Mouse (Mus musculus) kidney, postnatal 4 days (tissue): Measurements from ENCODE around the gene Cib2.
A peak's percentile ranks its signal among the peaks of the same experiment; 100 is the strongest.
"Not testable (repeated sequence)": the region's sequence is repeated elsewhere in the genome, so short reads cannot be mapped to it uniquely, and the experiment has no call there.

Experiments
- DNase-seq, 2 experiments: peaks; one replicate each; pipeline ENCODE4 v3.0.0; 2021; ENCODE audit warnings: mixed read lengths in 2 of 2

Gene Cib2

DNA sequence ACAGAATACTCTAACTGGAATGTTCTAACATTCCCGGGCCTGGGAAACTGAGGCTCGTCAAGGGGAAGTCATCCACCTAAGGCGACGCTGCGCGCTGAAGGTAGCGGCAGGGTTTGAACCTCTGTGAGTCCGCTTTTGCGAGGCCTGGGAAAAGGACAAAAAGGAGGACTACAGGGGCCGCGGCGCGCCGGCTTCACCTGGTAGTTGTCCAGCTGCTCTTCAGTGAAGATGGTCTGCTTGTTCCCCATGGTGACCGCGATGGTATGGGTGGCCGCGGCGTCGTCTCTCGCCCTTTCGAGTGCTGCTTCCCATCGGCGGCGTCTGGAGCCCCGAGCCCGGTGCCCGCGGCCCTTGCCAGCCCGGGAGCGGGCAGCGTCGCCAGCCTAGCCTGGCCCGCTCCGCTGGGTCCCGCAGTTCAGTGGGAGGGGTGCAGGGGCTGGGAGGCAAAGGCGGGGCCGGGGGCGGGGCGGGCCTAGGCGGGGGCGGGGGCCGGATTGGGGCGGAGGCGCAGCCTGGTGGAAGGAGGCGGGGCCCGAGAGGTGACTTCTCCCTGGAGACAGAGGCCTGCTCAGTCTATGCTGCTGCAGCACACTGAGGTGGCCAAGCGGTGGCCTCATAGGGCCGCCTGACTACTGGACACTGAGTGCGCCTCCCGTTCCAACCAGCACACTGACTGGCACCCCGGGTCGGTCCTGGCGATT lies at the start of gene Cib2:
Gene Cib2, minus strand, starts transcription at position 448 of the 701 bp plus-strand sequence.
- DNase-seq, result peak; percentile 87 to 92

DNA sequence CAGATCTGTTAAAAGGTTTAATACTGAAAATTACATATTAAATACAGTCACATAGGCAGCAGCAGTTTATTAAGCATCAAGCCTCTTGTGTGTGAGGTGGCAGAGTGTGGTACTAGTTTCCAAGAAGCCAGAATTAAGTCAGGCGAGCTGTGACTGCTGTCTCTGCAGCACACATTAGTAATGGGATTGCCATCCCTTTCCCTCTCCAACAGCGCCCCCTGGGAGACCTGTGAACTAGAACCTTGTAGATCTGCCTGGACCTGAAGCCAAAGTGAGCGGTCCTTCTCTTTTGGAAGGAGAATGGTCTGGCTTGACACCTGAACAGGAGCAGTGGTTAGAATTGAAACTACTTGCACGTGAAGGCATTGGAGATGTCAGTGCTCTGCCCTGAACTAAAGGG lies 44.9 kb upstream of the Cib2 start:
- peak; percentile 81 to 82 for DNase-seq

DNA sequence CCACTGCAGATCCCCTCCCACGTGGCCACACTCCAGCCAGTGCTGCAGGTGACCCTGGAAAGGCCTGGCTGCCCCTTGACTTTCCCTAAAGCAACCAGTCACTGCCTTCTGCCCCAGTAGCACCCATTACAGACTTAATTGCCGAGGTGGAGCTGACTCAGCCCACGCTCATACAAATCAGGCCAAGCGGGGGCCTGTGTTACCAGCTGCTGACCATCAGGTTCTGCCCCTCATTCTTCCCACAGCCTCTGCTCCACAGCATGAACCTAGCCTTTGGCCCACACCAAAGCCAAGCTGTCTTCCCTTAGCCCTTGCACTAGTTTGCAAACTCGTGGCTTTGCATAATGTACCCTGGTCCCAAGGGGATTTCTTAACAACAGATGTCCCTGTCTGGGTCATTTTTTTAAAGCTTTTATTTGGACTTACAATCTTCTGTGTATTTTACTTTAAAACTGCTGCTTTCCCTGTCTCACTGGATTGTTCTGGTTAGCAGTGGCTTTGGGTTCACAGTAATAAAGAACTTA lies 44.2 kb upstream of the Cib2 start:
- no peak for DNase-seq

DNA sequence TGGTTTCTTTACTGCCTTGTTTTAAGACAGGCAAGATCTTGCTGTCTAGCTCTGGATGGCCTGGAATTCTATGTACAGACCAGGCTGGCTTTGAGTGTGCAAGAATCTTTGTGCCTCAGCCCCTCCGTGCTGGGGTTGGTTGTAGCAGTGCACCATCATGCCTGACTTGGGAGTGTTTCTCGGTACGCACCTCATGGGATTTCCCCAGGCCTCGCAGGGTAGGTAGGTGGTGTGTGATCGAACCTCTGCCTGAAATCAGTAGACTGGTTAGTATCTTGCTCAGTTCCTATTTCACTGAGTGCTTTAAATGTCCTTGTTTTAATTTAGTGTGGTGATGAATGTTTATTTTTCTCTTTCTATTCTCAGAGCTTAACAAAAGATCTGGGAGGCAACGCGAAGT lies 42.9 kb upstream of the Cib2 start:
- DNase-seq, result no peak

DNA sequence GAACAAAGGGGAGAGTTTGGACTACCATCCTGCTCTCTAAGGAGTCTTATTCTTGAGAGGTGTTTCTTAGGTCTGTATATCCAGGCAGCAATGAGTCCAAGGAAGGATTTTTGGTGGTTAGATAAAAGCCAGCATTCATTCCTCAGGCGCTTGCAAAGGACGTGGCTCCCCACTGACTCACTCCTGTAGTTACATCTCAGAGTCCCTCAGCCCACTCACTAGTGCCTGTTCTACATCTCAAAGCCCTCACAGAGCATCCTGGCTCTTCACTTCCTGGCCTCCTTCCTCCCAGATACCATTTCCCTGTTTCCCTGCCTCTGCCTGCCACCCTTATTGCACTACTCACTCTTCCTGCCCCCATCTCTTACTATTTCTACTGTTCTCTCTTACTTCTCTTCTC lies 42.4 kb upstream of the Cib2 start:
- no peak for DNase-seq

DNA sequence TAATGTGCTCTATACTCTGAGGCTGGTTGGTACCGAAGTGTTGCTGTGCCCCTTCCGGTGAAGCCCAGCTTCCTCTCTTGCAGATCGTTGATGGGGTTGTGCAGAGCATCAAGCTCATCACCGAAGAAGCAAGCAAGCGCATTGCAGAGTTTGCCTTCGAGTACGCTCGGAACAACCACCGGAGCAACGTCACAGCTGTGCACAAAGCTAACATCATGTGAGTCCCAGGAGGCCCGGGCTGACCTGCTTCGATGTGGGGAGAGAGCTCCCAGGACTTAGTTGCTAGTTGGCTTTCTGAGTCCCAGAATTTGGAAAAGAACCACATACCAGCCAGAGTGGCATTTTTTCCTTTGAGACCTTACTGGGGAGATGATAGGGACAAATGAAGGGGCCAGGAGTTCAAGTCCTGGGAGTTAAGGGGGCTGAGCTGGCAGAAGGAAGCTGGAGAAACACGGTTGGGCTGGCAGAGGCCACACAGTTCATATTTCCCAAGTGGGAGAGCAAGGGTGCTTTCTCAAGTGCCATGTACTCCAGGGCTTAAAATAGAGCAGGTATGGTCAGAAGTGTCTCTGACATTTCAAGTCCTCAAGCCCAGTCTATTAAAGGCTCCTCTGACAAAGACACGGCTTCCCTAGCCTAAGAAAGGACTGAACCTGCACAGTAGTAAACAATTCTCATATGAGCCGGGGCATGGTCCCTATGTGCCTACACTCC lies 36.9 kb upstream of the Cib2 start:
- DNase-seq, result no peak

DNA sequence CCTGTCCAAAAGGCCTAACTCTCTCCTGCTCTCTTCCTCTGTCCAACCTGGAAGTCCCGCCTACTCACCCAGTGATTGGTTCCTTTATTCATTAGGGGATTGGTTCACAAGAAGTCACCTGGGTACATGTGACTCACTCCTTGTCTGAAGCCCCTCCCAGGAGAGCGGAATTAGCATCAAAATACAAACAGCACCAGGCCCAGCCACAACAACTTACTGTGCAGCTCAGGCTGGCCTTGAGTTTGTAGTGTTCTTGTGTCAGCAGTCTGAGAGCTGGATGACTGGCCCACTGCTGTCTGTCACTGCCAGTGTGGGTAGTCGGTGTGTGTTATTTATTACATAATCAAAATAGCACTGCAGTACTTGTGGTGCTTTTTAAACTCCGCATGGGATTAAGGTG lies 33.6 kb upstream of the Cib2 start:
- not testable (repeated sequence) for DNase-seq

DNA sequence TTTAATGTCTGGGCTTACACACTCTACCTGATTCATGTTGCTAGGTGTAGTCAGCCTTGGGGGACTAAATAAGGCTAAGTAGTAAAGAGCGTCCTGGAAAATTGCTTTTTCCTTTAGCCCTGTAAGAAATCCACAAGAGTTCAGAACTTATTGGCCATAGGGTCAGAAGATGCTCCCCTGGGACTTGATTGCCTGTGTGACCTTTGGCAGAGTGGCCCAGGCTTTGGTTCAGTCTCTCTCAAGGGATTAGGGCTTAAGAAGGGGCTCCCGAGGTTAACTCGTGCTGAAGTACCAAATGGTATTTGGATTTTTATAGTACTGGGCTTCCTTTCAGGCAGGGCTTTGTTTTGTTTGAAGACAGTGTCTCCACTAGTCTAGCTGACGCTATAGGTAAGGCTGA lies 27.8 kb upstream of the Cib2 start:
- DNase-seq, result no peak

DNA sequence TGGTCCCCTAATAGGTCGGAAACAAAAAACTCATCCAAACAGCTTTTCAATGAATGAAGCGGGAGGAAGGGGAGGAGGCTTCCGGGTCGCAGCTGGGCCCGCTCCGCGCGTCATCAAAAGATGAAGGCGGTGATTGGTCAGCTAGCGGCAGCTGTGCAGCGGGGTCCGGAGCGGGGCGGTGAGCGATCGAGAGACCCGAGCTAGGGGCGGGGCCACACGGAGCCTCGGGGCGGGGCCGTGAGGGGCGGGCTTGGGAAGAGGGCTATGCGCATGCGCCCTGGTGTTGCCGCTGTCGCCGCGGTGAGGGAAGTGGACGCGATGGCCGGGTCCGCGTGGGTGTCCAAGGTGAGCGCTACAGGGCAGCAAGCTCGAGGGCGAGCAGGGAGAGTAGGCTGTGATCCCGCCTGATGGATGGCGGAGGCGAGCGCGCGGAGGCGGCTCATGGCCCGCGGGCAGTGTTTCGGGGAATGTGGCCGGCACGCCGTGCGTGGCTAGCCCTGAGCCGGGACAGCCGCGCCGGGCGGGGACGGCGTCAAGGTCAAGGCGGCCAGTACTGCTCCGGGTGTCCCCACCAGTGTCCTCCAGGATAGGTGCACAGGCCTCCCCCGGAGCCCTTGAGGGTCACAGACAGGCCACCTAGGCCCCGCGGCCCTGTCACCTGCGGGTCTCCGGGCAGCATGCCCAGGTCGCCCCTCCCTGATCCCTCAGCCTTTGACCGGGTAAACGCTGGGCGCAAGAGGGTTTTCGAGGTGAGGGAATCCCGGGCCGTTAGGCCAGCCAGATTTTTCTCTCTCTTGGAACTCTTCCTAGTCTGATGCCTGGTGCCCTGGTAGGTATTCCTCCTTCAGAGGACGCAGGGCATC lies 26.4 kb upstream of the Cib2 start, which contains the start of gene Idh3a:
Gene Idh3a, plus strand, starts transcription at position 136 of the 863 bp plus-strand sequence.
- DNase-seq, result peak; percentile 99 to 100

DNA sequence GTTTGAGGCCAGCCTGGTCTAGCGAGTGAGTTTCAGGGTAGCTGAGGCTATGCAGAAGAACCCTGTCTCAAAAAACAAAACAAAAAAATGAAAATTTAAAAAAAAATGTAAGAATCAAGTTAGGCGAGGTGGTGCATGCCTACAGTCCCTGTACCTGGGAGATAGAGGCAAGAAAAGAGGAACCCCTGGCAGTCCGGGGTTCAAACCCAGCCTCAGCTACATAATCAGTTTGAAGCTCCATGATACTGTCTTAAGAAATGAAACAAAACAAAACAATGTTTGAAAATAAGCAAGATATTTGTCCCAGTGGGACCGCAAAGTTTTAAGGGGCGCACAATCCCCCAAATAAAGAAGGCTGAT lies 25.8 kb upstream of the Cib2 start:
- no peak for DNase-seq

DNA sequence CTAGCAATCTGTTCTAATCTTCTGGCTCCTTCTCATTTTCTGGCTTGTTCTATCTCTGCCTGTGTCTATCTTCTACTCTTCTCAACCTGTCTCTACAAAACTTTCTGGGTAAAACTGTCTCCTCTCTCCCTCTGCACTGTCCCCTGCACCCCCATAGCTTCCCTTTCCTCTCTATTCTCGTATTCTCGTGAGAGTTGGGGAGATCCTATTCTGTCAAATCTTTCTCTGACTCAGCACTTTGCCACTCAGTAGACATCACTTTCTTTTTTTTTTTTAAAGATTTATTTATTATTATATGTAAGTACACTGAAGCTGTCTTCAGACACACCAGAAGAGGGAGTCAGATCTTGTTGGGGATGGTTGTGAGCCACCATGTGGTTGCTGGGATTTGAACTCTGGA lies 24.1 kb upstream of the Cib2 start:
- not testable (repeated sequence) for DNase-seq

DNA sequence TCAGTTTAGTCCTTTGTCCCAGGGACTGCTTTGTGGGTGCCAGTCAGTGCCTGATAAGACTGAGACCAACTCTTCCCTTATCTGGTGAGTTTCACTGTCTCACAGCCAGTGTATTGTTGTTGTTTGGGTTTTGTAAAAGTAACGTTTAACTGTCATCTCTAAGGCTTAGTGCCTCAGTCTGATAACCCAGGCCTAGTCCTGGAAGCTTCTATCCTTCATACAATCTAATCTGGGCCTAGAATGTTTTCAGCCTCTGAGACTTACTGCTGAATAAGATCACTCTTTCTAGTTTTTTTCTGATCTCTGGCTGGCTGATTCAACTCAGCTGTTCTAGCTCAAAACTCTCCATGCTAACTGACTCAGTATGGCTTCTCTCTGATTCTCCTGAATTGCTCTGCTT lies 23.7 kb upstream of the Cib2 start:
- no peak for DNase-seq

DNA sequence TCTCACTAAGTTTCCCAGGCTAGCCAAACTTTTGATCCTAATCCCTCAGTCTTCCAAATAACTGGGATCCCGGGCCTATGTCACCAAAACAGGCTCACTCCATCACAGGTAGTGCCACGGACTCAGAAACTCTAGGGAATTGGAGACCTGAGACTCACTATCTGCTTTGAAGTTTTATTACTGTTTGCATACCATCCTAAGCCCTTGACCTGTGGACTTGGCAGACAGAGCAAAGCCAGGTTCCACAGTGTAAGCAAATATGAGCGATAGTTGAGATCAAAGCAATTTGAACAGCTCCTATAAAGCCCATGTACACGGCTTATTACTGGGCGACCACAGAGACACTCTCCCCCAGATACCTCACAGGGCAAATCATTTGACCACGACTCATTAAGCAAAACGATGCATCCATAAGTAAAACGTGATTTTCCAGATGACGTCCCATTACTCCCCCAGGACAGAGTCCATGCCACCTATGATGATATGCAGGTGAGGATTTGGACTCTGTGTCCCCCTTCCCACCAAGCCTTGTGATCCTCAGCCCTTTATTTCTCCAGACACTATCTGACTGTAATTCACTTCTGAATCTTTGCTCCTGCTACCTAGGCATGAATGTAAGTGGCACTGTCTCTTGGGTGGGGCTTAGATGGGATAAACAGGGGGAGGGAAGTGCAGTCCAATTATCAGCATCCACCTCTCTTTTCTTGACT lies 11.3 kb upstream of the Cib2 start:
- no peak for DNase-seq

DNA sequence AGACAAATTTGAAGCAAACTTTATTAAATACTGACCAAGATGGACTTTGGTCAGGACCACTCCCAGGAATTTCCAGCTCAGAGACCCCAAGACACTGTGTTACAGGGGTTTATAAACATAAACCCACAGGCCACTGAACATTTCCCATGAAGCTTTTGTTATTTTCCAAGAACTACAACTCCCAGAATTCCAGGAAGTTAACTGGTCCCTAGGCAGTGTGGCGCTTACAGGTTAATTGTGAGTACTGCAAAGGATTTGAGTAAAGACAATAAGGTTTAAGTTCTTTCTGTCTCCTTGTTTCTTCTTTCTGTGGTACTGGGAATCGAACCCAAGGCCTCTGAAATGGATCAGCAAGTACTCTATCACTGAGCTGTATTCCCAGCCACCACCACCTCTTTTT lies 8.7 kb upstream of the Cib2 start:
- peak in 1 of 2 experiments; percentile 13 for DNase-seq

DNA sequence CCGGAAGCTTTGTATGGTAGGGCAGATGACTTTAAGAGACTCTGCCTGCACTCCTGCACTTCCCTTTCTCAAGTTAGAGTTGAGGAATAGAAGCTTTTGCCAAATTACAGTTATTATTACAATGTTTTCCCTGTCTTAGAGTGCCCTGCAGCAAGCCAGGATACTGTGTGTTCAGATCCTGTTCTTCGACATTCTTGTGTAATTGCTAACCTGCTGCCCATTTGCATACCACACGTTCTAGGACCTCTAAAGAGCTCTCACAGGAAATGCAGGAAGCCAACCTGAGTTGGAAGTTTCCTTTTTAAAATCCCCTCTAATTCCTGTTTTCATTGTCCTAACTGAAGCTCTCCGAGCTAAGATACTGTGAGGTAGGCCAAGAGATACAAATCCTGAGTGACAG lies 6.9 kb upstream of the Cib2 start:
- DNase-seq, result no peak

DNA sequence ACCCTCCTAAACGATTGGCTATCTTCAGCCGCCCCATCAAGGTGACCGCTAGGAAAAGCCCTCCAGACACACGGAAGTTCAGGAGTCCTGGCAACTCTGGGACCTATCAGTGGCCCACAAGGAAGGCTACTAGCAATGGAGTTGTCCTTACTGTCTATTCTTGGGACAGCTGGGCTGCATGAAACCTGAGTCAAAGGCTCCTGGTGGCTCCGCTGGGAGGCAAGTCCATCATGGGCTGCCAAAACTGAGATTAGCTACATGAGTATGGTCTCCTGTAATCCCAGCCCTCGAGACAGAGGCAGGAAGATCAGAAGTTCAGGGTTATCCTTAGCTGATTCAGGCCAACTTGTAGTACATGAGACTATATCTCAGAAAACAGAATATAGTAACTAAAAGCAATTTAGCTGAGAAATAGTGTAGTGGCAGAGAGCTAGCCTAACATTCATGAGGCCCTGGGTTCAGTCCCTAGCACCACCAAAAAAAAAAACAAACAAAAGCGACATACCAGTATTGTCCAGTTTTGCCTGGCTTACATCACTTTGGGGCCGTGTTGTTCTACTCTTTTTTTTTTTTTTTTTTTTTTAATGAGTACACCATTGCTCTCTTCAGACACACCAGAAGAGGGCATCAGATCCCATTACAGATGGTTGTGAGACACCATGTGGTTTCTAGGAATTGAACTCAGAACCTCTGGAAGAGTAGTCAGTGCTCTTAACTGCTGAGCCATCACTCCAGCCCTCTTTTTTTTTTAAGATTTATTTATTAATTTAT lies 998 bp upstream of the Cib2 start:
- DNase-seq, result no peak

DNA sequence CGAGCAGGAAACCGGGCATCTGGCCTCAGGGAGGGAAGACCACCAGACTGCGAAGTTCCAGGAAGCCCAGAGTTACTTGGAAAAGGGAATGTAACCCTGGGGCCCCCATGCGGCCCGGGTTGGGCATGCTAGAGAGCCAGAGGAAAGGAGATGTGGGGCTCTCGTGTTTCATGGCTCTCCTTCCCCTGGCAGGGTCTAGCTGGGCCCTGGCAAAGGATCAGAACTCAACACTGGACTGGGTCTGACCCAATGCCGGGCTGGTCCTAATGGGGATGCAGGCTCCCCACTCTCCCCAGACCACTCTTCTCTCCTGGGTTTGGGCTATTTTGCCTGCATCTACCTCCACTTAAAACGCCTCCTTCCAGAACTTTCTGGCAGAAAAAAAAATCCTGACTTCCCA lies 1.3 kb downstream of the Cib2 start:
- DNase-seq, result peak in 1 of 2 experiments; percentile 6

DNA sequence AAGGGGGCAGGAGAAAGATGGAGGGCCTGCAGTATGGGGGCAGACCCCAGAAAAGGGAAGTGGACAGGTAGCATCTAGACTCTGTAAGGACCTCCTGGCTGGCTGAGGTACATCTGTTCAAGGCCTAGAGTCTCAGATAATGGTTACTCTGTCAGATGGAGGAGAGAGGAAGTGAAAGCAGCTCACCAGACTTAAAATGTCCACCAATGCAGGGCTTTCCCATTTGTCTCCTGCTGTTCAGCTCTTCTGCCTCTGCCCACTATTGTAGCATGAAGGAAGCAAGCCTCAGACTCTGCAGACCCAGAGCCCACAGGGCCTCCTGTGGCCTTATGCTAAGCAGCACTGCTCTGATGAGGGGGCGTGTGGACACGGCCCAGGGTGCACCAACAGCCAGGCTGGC lies 5.0 kb downstream of the Cib2 start:
- DNase-seq, result no peak

DNA sequence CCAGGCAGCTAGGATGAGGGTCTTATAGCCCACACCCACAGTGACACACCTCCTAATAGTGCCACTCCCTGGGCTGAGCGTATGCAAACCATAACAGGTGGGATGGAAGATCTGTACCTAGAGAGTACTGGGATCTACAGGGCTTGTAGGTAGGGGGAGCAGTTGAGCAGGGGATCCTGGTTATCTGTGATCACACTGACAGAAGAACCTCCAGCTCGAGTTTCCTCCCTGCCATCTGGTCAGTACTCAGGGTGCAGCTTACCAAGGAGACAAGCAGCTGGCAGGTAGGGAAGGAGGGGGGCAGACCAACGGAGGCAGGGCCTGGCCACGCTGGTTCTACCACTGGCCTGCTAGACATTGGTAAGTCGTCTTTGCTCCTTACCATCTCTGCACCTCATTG lies 7.6 kb downstream of the Cib2 start:
- peak; percentile 40 to 60 for DNase-seq

DNA sequence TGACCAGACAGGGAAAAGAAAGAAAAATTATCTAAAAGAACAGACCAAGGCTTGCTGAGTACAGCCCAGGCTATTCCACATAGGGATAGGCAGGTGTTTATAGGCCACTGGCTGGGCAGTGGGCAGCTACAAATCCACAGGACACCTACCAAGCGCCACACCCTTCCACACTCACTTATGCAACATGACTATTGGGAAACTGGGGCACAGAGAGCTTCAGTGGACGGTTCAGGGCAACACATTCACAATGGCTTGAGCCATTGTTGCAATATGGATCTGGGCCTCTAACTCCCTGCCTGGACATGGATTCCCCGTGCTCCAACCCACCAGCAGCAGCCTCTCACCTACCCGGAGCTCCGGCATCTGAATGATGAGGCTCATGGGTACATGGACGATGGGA lies 10.6 kb downstream of the Cib2 start:
- no peak for DNase-seq

DNA sequence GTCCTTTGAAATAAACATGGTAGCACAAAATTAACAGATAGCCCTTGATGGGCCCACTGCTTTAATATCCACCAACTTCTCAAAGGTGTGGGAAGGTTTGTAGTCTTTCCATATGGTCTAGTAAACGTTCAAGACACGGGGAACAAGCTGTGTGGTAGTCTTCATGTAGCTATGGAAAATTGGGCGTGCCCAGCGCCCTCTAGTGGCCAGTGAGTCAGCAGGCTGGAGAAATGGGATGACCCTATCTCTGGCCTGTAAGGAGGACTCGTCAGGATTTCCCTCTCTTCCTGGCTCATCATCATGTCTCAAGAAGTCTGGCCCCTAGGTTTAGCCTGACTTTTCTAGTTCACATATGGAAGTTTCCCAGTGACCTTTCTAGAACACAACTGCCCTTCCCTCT lies 12.5 kb downstream of the Cib2 start:
- DNase-seq, result peak; percentile 75 to 79

DNA sequence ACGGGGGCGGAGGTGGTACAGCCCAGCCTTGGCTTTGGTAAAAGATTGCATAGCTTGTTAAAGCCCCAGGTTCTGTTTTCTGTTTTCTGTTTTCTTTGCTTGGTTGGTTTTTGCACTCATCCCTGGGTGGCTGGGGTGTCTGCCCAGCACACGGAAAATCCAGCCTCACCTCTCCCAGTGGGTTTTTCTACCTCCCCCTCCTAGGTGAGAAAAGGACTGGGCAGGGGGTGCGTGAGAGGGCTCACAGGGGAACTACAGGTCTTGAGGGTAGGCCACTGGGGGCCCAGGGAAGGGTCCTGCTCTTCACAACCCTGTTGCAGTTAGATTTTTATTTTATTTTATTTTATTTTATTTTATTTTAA lies 15.1 kb downstream of the Cib2 start:
- DNase-seq, result no peak
